Mouse (Mus musculus) left cerebral cortex, adult 6 months (tissue): ENCODE data around the gene Mmp11. TPM values are rescaled to one million over a fixed set of nuclear protein-coding genes. Genes with fewer than 3 reads are reported as not detected.

Source experiments
- long read RNA-seq, 2 experiments: library from polyadenylated mRNA; unstranded; transcript quantifications; one replicate each; pipeline ENCODE4 v2.0.0; 2019 to 2020
- polyA plus RNA-seq: library from polyadenylated mRNA; unstranded; fragments of <200 nt; fragmentation: Nextera tagmentation; gene quantifications from 2 replicates; pipeline ENCODE4 v1.2.3, GENCODE M21; 2021

Mmp11 gene
- polyA plus RNA-seq: 1.6 and 1.7 TPM in 2 replicates
- long read RNA-seq, experiment 1, partial matches to known transcripts: 4 of 8 reads
- long read RNA-seq, experiment 1, other reads (novel, unspliced or antisense): 2 of 8 reads
- long read RNA-seq, experiment 2, partial matches to known transcripts: 1 of 2 reads
- long read RNA-seq, experiment 2, other reads (novel, unspliced or antisense): 0 of 2 reads

GRCm38 (mm10) chr10:75935680-75936541 is at the start of gene Mmp11:
Gene Mmp11, minus strand, starts transcription at chr10:75936496.

GRCm38 (mm10) chr10:75954381-75954811 is 18.1 kb upstream of the Mmp11 start, which contains the start of gene Gm5134:
Gene Gm5134, plus strand, starts transcription at chr10:75954514.

GRCm38 (mm10) chr10:75942736-75943477 is 6.6 kb upstream of the Mmp11 start, which contains the start of gene Vpreb3:
Gene Vpreb3, plus strand, starts transcription at chr10:75943057.

GRCm38 (mm10) chr10:75940520-75940919 is 4.2 kb upstream of the Mmp11 start, which contains the start of gene Gm867:
Gene Gm867, minus strand, starts transcription at chr10:75940672.

GRCm38 (mm10) chr10:75932891-75933290 is 3.4 kb downstream of the Mmp11 start, which contains the start of gene Chchd10:
Gene Chchd10, plus strand, starts transcription at chr10:75933130.

GRCm38 (mm10) chr10:75921026-75921725 is 15.1 kb downstream of the Mmp11 start, which contains the start of gene Smarcb1:
Gene Smarcb1, minus strand, starts transcription at chr10:75921617.

GRCm38 (mm10) chr10:75893089-75893750 is 43.1 kb downstream of the Mmp11 start, which contains the start of gene Derl3:
Gene Derl3, plus strand, starts transcription at chr10:75893413.

Other genes with a start within 250 kb of the Mmp11 start
- gene Cabin1, start 172.2 kb downstream of the Mmp11 start, polyA plus RNA-seq: 18.0 and 21.6 TPM in 2 replicates
- gene Ddt, start 163.1 kb downstream of the Mmp11 start, polyA plus RNA-seq: 192 and 230 TPM in 2 replicates
- not detected in 2 replicates for gene Gm20441, start 155.5 kb downstream of the Mmp11 start, polyA plus RNA-seq
- 8.3 and 10.4 TPM in 2 replicates for gene Gstt3, start 155.1 kb downstream of the Mmp11 start, polyA plus RNA-seq
- 44.3 and 47.6 TPM in 2 replicates for gene Gstt1, start 137.9 kb downstream of the Mmp11 start, polyA plus RNA-seq
- gene Gstt4, start 114.0 kb downstream of the Mmp11 start, polyA plus RNA-seq: not detected in 2 replicates
- 5.7 and 6.3 TPM in 2 replicates for gene Gstt2, start 99.1 kb downstream of the Mmp11 start, polyA plus RNA-seq
- 1,436 and 1,608 TPM in 2 replicates for gene Mif, start 76.3 kb downstream of the Mmp11 start, polyA plus RNA-seq
- gene Derl3, start 43.1 kb downstream of the Mmp11 start, polyA plus RNA-seq: 1.8 and 2.2 TPM in 2 replicates
- gene Smarcb1, start 14.9 kb downstream of the Mmp11 start, polyA plus RNA-seq: 107 and 113 TPM in 2 replicates
- 1,355 and 1,446 TPM in 2 replicates for gene Chchd10, start 3.4 kb downstream of the Mmp11 start, polyA plus RNA-seq
- 0.34 TPM in 1 of 2 replicates, not detected in the other for gene Gm867, start 4.2 kb upstream of the Mmp11 start, polyA plus RNA-seq
- 0.36 TPM in 1 of 2 replicates, not detected in the other for gene Vpreb3, start 6.6 kb upstream of the Mmp11 start, polyA plus RNA-seq
- not detected in 2 replicates for gene Gm5134, start 18.0 kb upstream of the Mmp11 start, polyA plus RNA-seq
- gene Zfp280b, start 96.2 kb upstream of the Mmp11 start, polyA plus RNA-seq: 3.8 and 5.1 TPM in 2 replicates
- not detected in 2 replicates for gene Slc5a4b, start 174.5 kb upstream of the Mmp11 start, polyA plus RNA-seq
- gene Slc5a4a, start 211.0 kb upstream of the Mmp11 start, polyA plus RNA-seq: not detected in 2 replicates